Mouse (Mus musculus) T-helper 17 cell (primary cell): Measurements from ENCODE around the gene Gm10272.
"Not testable (repeated sequence)": the region's sequence is repeated elsewhere in the genome, so short reads cannot be mapped to it uniquely, and the experiment has no call there.

Experiments used
- in situ Hi-C, 2 experiments: fragments of 300-600 bp; cut with MboI, MseI; formaldehyde crosslinking; loops; 1 replicate in 1 of 2; 2 replicates in 1 of 2; pipeline ENCODE4 v1.15.1; 2025; ENCODE audit warnings: high pct_unique_total_duplicates in 2 of 2

The Gm10272 gene

GRCm38 (mm10) chr10:77726186-77726585, 19.8 kb downstream of the Gm10272 start, which contains the start of gene Gm10100:
Gene Gm10100, plus strand, starts transcription at chr10:77726486.
- in situ Hi-C loops = no loop called here

GRCm38 (mm10) chr10:77728280-77728679, 21.9 kb downstream of the Gm10272 start:
- in situ Hi-C loops = no loop called here

GRCm38 (mm10) chr10:77729241-77729640, 22.8 kb downstream of the Gm10272 start:
- in situ Hi-C loops = no loop called here

GRCm38 (mm10) chr10:77735928-77736327, 29.5 kb downstream of the Gm10272 start:
- in situ Hi-C loops = no loop called here

DNA sequence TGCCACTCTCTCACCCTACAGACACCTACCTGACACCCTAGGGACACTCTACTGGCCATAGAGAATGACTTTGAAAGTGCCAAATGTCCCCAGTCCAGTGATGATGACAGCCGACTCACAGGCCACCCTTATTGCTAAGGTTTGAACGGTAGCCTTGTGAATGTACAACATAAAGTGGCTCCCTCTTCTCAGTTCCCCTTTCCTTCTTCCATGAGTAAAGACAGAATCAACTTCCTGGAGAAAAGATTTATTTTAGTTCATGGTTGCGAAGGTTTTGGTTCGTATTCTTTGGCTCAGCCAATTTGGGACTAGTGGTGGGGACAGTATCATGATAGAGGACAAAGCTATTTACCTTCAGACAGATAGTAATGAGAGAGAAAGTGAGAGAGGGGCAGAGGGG, 32.5 kb downstream of the Gm10272 start:
- in situ Hi-C loops = no loop called here

DNA sequence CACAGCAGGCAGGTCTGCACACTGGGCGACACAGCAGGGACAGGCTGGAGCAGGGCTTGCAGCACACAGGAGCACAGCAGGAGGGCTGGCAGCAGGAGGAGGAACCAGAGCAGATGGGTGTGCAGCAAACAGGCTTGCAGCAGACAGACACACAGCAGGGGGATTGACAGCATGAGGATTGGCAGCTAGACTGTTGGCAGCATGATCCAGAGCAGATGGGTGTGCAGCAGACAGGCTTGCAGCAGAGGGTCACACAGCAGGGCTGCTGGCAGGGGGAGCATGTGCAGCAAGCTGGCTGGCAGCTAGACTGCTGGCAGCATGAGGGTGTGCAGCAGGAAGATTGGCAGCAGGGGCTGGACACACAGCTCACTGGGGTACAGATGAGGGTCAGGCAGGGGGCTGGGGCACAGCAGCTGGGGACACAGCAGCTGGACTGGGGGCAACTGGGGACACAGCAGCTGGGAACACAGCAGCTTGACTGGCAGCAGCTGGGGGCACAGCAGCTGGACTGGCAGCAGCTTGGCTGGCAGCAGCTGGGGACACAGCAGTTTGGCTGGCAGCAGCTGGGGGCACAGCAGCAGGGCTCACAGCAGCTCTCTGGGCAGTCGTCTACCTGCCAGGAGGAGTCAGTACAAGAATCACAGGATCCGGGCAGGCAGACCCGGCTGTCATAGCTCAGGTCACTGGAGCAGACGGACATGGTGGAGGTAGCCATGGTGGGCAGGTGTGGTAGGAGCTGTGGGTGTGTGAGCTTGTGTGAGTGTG, 35.7 kb downstream of the Gm10272 start, which contains the start of gene Gm18596:
Gene Gm18596 (minus strand): TSS at position 715 of the 765 bp plus-strand sequence.
- in situ Hi-C loops = not testable (repeated sequence)

DNA sequence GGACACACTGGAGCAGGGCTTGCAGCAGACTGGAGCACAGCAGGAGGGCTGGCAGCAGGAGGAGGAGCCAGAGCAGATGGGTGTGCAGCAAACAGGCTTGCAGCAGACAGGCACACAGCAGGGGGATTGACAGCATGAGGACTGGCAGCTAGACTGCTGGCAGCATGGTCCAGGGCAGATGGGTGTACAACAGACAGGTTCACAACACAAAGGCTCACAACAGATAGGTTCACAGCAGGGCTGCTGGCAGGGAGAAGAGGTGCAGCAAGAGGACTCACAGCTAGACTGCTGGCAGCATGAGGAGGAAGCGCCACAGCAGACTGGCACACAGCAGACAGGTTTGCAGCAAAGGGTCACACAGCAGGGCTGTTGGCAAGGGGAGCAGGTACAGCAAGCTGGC, 44.3 kb downstream of the Gm10272 start:
- in situ Hi-C loops = not testable (repeated sequence)

- in situ Hi-C loops = not testable (repeated sequence)
Observed at GRCm38 (mm10) chr10:77751254-77751653, 44.8 kb downstream of the Gm10272 start, which contains the start of gene Gm9736. Gene Gm9736, minus strand, starts transcription at chr10:77751354.

DNA sequence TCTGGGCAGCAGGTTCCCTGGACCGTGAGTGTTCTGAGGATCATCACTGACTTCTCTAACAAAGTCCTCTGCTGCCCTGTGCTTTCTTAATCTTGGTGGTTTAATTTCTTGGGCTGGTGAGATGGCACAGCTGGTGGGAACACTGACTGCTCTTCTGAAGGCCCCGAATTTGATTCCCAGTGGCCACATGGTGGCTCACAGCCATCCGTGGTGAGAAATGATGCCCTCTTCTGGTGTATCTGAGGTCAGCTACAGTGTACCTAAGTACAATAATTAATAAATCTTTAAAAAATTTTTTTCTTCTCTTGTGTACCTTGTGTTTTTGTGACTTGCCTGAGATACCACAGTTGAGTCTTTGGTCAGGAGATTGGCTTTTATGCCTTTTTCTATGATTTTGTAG, 45.9 kb downstream of the Gm10272 start:
- in situ Hi-C loops = not testable (repeated sequence)

- in situ Hi-C loops = no loop called here
Observed at GRCm38 (mm10) chr10:77753448-77753847, 47.0 kb downstream of the Gm10272 start.
